Mouse (Mus musculus) neural tube, embryonic 12.5 days (tissue): ENCODE data around the gene Rit1. TPM values are rescaled to one million over a fixed set of nuclear protein-coding genes. Genes with fewer than 3 reads are reported as not detected.

Experiments used
- ATAC-seq: fragments of 200-750 bp; cut with Nextera tagmentation; 2 replicates; pipeline ENCODE4 v1.8.0; 2017; ENCODE audit warnings: low read depth, mild to moderate bottlenecking, moderate TSS enrichment, moderate library complexity; ENCODE audit not compliant: low FRiP score
- H3K27ac ChIP-seq: fragments of 300-500 bp; sonication (generic); 2 replicates; pipeline ENCODE4 v1.5.1; 2016
- H3K27me3 ChIP-seq: fragments of 300-500 bp; sonication (generic); replicated peaks from 2 replicates; pipeline ENCODE4 v1.6.1; 2016; ENCODE audit warnings: mild to moderate bottlenecking
- H3K36me3 ChIP-seq: fragments of 300-500 bp; sonication (generic); 2 replicates; pipeline ENCODE4 v1.6.1; 2016; ENCODE audit warnings: mild to moderate bottlenecking
- H3K4me1 ChIP-seq: fragments of 300-500 bp; sonication (generic); 2 replicates; pipeline ENCODE4 v1.6.1; 2016
- H3K4me2 ChIP-seq: fragments of 300-500 bp; sonication (generic); replicated peaks from 2 replicates; pipeline ENCODE4 v1.6.1; 2016; ENCODE audit warnings: mild to moderate bottlenecking
- H3K4me3 ChIP-seq: fragments of 300-500 bp; sonication (generic); 2 replicates; pipeline ENCODE4 v1.5.1; 2016
- H3K9ac ChIP-seq: fragments of 300-500 bp; sonication (generic); 2 replicates; pipeline ENCODE4 v1.6.1; 2016; ENCODE audit warnings: mild to moderate bottlenecking
- H3K9me3 ChIP-seq: fragments of 300-500 bp; sonication (generic); 2 replicates; pipeline ENCODE4 v1.6.1; 2016; ENCODE audit warnings: mild to moderate bottlenecking
- WGBS: fragments of 180-500 bp; shearing (Covaris S2); methylation state at CpG from one replicate; pipeline ENCODE4 v1.1.7; 2016; 5-methylcytosine and 5-hydroxymethylcytosine counted together
- polyA plus RNA-seq: library from polyadenylated mRNA; unstranded; fragments of >200 nt; fragmentation: Nextera tagmentation; extraction: Ambion mirVana; gene quantifications from 2 replicates; pipeline ENCODE4 v1.2.1, GENCODE M21; 2016

Rit1 gene
- polyA plus RNA-seq = 44.6 and 49.1 TPM in 2 replicates

- H3K4me1 ChIP-seq = peaks cover 4% of the 10 kb centered on the region; the same call in 1 of the 2 replicates
- H3K4me2 ChIP-seq = peak within 1 kb of the TSS; percentile 78
- peaks cover 53% of the 10 kb centered on the region for H3K36me3 ChIP-seq
- H3K9me3 ChIP-seq = no peaks in the 10 kb centered on the region
- H3K9ac ChIP-seq = peak within 1 kb of the TSS; percentile 70
- peak within 1 kb of the TSS; percentile 72 for H3K4me3 ChIP-seq
- 0 out of 2 replicates have a peak within 1 kb of the TSS, but pooled peaks have one; percentile 1 for H3K27ac ChIP-seq
- H3K27me3 ChIP-seq = no peaks in the 10 kb centered on the region
- peak; percentile 95 for ATAC-seq
- WGBS = 2% methylated on average over 27 of the region's 27 CpGs
Measured at GRCm38 (mm10) chr3:88716399-88717197, at the start of gene Rit1. Gene Rit1 (plus strand): TSS chr3:88716838.

GRCm38 (mm10) chr3:88677399-88677798, 39.2 kb upstream of the Rit1 start:
- peak; percentile 77 for ATAC-seq
- H3K36me3 ChIP-seq = no peaks in the 10 kb centered on the region
- H3K4me1 ChIP-seq = no peaks in the 10 kb centered on the region
- H3K4me3 ChIP-seq = peak overlapping the region; percentile 7; the same call in 1 of the 2 replicates
- H3K27ac ChIP-seq = no peak overlapping the region
- no peaks in the 10 kb centered on the region for H3K9me3 ChIP-seq
- H3K27me3 ChIP-seq = no peaks in the 10 kb centered on the region
- no peak overlapping the region for H3K9ac ChIP-seq
- H3K4me2 ChIP-seq = peak overlapping the region; percentile 53
- 12% methylated on average over 11 of the region's 11 CpGs for WGBS

GRCm38 (mm10) chr3:88683814-88684213, 32.8 kb upstream of the Rit1 start:
- no peak overlapping the region for H3K9ac ChIP-seq
- H3K4me2 ChIP-seq = no peak overlapping the region
- H3K9me3 ChIP-seq = no peaks in the 10 kb centered on the region
- ATAC-seq = no peak
- H3K4me1 ChIP-seq = peaks cover 15% of the 10 kb centered on the region
- no peak overlapping the region for H3K4me3 ChIP-seq
- no peak overlapping the region for H3K27ac ChIP-seq
- peaks cover 7% of the 10 kb centered on the region for H3K36me3 ChIP-seq
- no peaks in the 10 kb centered on the region for H3K27me3 ChIP-seq
- 93% methylated on average over 2 of the region's 2 CpGs for WGBS

GRCm38 (mm10) chr3:88684236-88684979, 32.2 kb upstream of the Rit1 start:
- WGBS = 67% methylated on average over 8 of the region's 8 CpGs
- H3K9ac ChIP-seq = no peak overlapping the region

GRCm38 (mm10) chr3:88684980-88685941, 31.4 kb upstream of the Rit1 start, which contains the start of gene Khdc4:
Gene Khdc4 (plus strand): TSS chr3:88685803.
- Histone ChIP-seq H3K9ac (peak within 1 kb of the TSS; percentile 96), H3K36me3 (peaks cover 21% of the 10 kb centered on the region), H3K4me3 (peak within 1 kb of the TSS; percentile 92), H3K9me3 (no peaks in the 10 kb centered on the region), H3K4me1 (peaks cover 15% of the 10 kb centered on the region), H3K4me2 (peak within 1 kb of the TSS; percentile 78), H3K27me3 (no peaks in the 10 kb centered on the region), H3K27ac (peak within 1 kb of the TSS; percentile 92)
- ATAC-seq = peak; percentile 99
- WGBS = 1% methylated on average over 47 of the region's 47 CpGs

More at GRCm38 (mm10) chr3:88684236-88684979, 32.2 kb upstream of the Rit1 start:
- peak overlapping the region; percentile 78 for H3K4me2 ChIP-seq
- no peak overlapping the region for H3K4me3 ChIP-seq
- no peaks in the 10 kb centered on the region for H3K9me3 ChIP-seq
- peaks cover 13% of the 10 kb centered on the region for H3K36me3 ChIP-seq
- H3K4me1 ChIP-seq = peaks cover 15% of the 10 kb centered on the region
- no peak overlapping the region for H3K27ac ChIP-seq
- no peaks in the 10 kb centered on the region for H3K27me3 ChIP-seq
- ATAC-seq = no peak

- under 1% methylated on average over 45 of the region's 45 CpGs for WGBS
- H3K9ac ChIP-seq = peak overlapping the region; percentile 96
- H3K4me3 ChIP-seq = peak overlapping the region; percentile 92
- H3K27me3 ChIP-seq = no peaks in the 10 kb centered on the region
- H3K4me1 ChIP-seq = peaks cover 15% of the 10 kb centered on the region
- ATAC-seq = peak; percentile 79
- peak overlapping the region; percentile 78 for H3K4me2 ChIP-seq
- peak overlapping the region; percentile 92 for H3K27ac ChIP-seq
- peaks cover 29% of the 10 kb centered on the region for H3K36me3 ChIP-seq
- no peaks in the 10 kb centered on the region for H3K9me3 ChIP-seq
Measured at GRCm38 (mm10) chr3:88685958-88686451, 30.6 kb upstream of the Rit1 start.

GRCm38 (mm10) chr3:88686734-88687611, 29.7 kb upstream of the Rit1 start:
- Histone ChIP-seq H3K36me3 (peaks cover 37% of the 10 kb centered on the region), H3K4me1 (peaks cover 15% of the 10 kb centered on the region), H3K9ac (peak overlapping the region; percentile 96), H3K27ac (no peak overlapping the region), H3K27me3 (no peaks in the 10 kb centered on the region), H3K9me3 (no peaks in the 10 kb centered on the region), H3K4me3 (peak overlapping the region; percentile 92), H3K4me2 (peak overlapping the region; percentile 78)
- ATAC-seq = no peak
- 56% methylated on average over 13 of the region's 13 CpGs for WGBS

- H3K9ac ChIP-seq = no peak overlapping the region
- ATAC-seq = no peak
- 94% methylated on average over 5 of the region's 5 CpGs for WGBS
- peaks cover 55% of the 10 kb centered on the region for H3K36me3 ChIP-seq
- H3K9me3 ChIP-seq = no peaks in the 10 kb centered on the region
- no peak overlapping the region for H3K4me3 ChIP-seq
- no peak overlapping the region for H3K4me2 ChIP-seq
- no peaks in the 10 kb centered on the region for H3K27me3 ChIP-seq
- no peak overlapping the region for H3K27ac ChIP-seq
- H3K4me1 ChIP-seq = peaks cover 15% of the 10 kb centered on the region
Measured at GRCm38 (mm10) chr3:88689079-88689478, 27.6 kb upstream of the Rit1 start.

GRCm38 (mm10) chr3:88695545-88695944, 21.1 kb upstream of the Rit1 start:
- Histone ChIP-seq H3K4me3 (no peak overlapping the region), H3K36me3 (peaks cover 94% of the 10 kb centered on the region), H3K4me1 (no peaks in the 10 kb centered on the region)

GRCm38 (mm10) chr3:88698051-88698450, 18.6 kb upstream of the Rit1 start:
- Histone ChIP-seq H3K9ac (no peak overlapping the region), H3K9me3 (no peaks in the 10 kb centered on the region), H3K4me2 (no peak overlapping the region), H3K4me3 (no peak overlapping the region), H3K27me3 (no peaks in the 10 kb centered on the region), H3K4me1 (no peaks in the 10 kb centered on the region), H3K36me3 (peaks cover 92% of the 10 kb centered on the region), H3K27ac (no peak overlapping the region)
- no peak for ATAC-seq
- 100% methylated on average over 1 of the region's 1 CpGs for WGBS

More at GRCm38 (mm10) chr3:88695545-88695944, 21.1 kb upstream of the Rit1 start:
- Histone ChIP-seq H3K27ac (no peak overlapping the region), H3K9ac (no peak overlapping the region), H3K4me2 (no peak overlapping the region), H3K27me3 (no peaks in the 10 kb centered on the region), H3K9me3 (no peaks in the 10 kb centered on the region)
- no peak for ATAC-seq

GRCm38 (mm10) chr3:88698834-88699233, 17.8 kb upstream of the Rit1 start:
- Histone ChIP-seq H3K4me1 (no peaks in the 10 kb centered on the region), H3K27ac (no peak overlapping the region), H3K4me3 (no peak overlapping the region), H3K4me2 (no peak overlapping the region), H3K9ac (no peak overlapping the region), H3K9me3 (no peaks in the 10 kb centered on the region), H3K27me3 (no peaks in the 10 kb centered on the region), H3K36me3 (peaks cover 91% of the 10 kb centered on the region)
- 98% methylated on average over 6 of the region's 6 CpGs for WGBS
- no peak for ATAC-seq
